Mouse (Mus musculus) hindbrain, postnatal 0 days (tissue): ENCODE data around the gene Rhbdl1. TPM values are rescaled to one million over a fixed set of nuclear protein-coding genes. Genes with fewer than 3 reads are reported as not detected.

Source experiments
- ATAC-seq: fragments of 200-750 bp; cut with Nextera tagmentation; 2 replicates; pipeline ENCODE4 v1.8.0; 2017; ENCODE audit warnings: mild to moderate bottlenecking, moderate TSS enrichment, moderate library complexity
- DNase-seq: peaks from one replicate; pipeline ENCODE4 v3.0.0-alpha.2; 2015; ENCODE audit warnings: low spot score
- H3K27ac ChIP-seq: fragments of 300-500 bp; sonication (generic); 2 replicates; pipeline ENCODE4 v1.5.1; 2014; ENCODE audit warnings: mild to moderate bottlenecking
- H3K27me3 ChIP-seq: fragments of 300-500 bp; sonication (generic); 2 replicates; pipeline ENCODE4 v1.6.1; 2014; ENCODE audit warnings: low read length, mixed read lengths; ENCODE audit not compliant: insufficient read depth
- H3K36me3 ChIP-seq: fragments of 300-500 bp; sonication (generic); 2 replicates; pipeline ENCODE4 v1.6.1; 2014; ENCODE audit warnings: low read length, mixed read lengths; ENCODE audit not compliant: insufficient read depth
- H3K4me1 ChIP-seq: fragments of 300-500 bp; sonication (generic); 2 replicates; pipeline ENCODE4 v1.6.1; 2014; ENCODE audit warnings: antibody characterized with exemption, low read length, mixed read lengths; ENCODE audit not compliant: insufficient read depth
- H3K4me2 ChIP-seq: fragments of 300-500 bp; sonication (generic); 2 replicates; pipeline ENCODE4 v1.6.1; 2014; ENCODE audit warnings: low read depth, mild to moderate bottlenecking, low read length, moderate library complexity, mixed read lengths
- H3K4me3 ChIP-seq: fragments of 300-500 bp; sonication (generic); 2 replicates; pipeline ENCODE4 v1.5.1; 2014; ENCODE audit warnings: low read length
- H3K9ac ChIP-seq: fragments of 300-500 bp; sonication (generic); replicated peaks from 2 replicates; pipeline ENCODE4 v1.6.1; 2014; ENCODE audit warnings: mild to moderate bottlenecking, low read length, moderate library complexity, mixed read lengths
- H3K9me3 ChIP-seq: fragments of 300-500 bp; sonication (generic); 2 replicates; pipeline ENCODE4 v1.6.1; 2016; ENCODE audit warnings: low read length, mixed read lengths
- CTCF ChIP-seq: IDR thresholded peaks from 2 replicates; pipeline ENCODE4 v1.5.1; 2016; ENCODE audit warnings: antibody characterized with exemption, control low read depth, low read depth
- WGBS: fragments of 180-500 bp; shearing (Covaris S2); extraction: QIAGEN DNeasy Blood & Tissue Kit; methylation state at CpG from one replicate; pipeline ENCODE4 v1.1.7; 2014; 5-methylcytosine and 5-hydroxymethylcytosine counted together
- polyA plus RNA-seq: library from polyadenylated mRNA; unstranded; fragments of >200 nt; fragmentation: Nextera tagmentation; extraction: Ambion mirVana; gene quantifications from 2 replicates; pipeline ENCODE4 v1.2.1, GENCODE M21; 2015
- total RNA-seq: library from RNA; depleted of rRNA; stranded (reverse); fragments of >200 nt; gene quantifications from 2 replicates; pipeline ENCODE4 v1.2.3, GENCODE M21; 2014

Rhbdl1 gene
- total and polyA plus RNA-seq, 2 experiments from 2014 or later = 78.6 to 135 TPM

DNA sequence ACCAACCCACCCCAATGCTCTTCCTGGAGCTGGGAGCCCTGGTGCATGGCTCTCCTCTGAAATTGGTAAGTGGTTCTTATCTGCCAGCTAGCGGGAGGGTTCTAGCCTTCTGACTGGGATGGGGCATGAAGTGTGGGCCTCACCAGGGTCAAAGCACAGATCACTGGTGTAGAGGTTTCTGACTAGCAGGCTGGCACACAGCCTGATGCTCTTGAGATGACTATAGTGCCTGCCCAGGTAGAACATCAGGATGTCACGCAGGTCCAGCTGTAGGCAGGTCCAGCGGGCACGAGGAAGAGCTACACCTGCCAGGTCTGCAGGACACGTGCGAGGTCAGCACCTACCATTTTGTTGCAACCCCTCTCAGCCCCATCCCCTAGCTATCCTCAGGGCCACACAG lies 23.1 kb upstream of the Rhbdl1 start:
- Histone ChIP-seq H3K9ac (peak overlapping the region; percentile 72), H3K9me3 (no peaks in the 10 kb centered on the region), H3K4me2 (peak overlapping the region; percentile 82), H3K36me3 (peaks cover 5% of the 10 kb centered on the region; the same call in 1 of the 2 replicates), H3K4me1 (peaks cover 11% of the 10 kb centered on the region), H3K27me3 (no peaks in the 10 kb centered on the region), H3K27ac (no peak overlapping the region), H3K4me3 (no peak overlapping the region)
- no peak for ATAC-seq
- TF ChIP-seq CTCF = no peak
- no peak for DNase-seq
- 93% methylated on average over 6 of the region's 6 CpGs for WGBS

DNA sequence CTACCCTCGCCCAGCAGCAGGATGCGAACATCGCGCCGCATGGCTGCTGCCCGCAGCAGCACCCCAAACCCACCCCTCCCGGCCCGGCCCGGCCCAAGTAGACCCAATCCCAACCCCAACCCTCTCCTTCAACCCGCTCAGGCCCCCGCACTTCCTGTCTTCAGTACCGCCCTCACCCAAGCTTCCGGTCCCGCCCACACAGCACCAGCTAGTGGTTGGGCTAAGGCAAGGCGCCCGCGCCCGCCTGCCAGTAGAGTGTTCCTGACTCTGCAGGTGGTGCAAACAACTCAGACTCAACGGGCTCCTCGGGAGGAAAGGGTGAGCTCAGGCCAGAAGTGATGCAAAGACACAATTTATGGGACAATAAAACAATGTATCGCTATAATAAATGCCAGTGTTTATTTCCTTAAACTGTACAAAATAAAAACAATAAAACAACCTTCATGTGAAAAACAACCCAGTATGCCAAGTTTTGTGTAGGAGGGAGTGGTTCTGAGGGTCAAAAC lies 7.4 kb upstream of the Rhbdl1 start, which contains the start of gene Rhot2:
Rhot2 (minus strand) TSS at position 456 of the 506 bp plus-strand sequence.
- H3K4me1 ChIP-seq = peaks cover 7% of the 10 kb centered on the region; the same call in 1 of the 2 replicates
- H3K9me3 ChIP-seq = no peaks in the 10 kb centered on the region
- WGBS = 2% methylated on average over 17 of the region's 21 CpGs
- DNase-seq (peak; percentile 96), ATAC-seq (peak; percentile 95)
- H3K4me2 ChIP-seq = peak within 1 kb of the TSS; percentile 67
- H3K36me3 ChIP-seq = peaks cover 30% of the 10 kb centered on the region
- H3K9ac ChIP-seq = peak within 1 kb of the TSS; percentile 75
- TF ChIP-seq CTCF = peak; percentile 82
- peak within 1 kb of the TSS; percentile 83 for H3K4me3 ChIP-seq
- no peaks in the 10 kb centered on the region for H3K27me3 ChIP-seq
- peak within 1 kb of the TSS; percentile 83 for H3K27ac ChIP-seq

DNA sequence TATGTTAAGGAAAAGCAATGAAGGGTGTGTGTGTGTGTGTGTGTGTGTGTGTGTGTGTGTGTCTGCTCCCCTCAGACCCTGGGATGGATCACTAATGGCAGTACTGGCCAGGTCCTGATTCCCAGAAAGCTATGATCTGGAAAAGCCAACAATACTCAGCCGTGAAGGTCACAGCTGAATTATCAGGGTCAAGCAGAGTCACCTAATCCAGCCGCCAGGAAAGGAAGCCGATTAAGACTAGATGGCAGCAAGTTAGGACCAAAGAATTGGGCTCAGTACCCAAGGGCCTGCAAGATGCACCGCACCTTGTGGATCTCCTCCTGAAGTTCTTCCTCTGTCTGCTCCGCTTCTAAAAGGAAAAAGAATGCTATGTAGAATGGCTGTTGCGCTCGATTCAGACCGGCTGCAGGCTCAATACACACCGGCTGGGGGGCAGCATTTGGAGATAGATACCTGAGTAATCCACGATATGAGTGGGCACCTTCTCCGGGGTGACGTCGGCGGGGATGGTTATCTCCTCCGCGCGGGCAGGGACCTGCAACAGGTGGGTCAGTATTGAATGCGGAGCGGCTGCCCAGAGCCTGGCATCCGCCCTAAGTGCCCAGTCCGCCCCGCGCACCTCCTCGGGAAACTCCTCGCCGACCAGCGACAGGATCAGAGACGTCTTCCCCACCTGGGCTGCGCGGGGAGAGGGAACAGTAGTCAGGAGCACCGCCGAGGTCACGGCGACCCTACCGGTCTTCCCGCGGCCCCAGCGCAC lies 6.7 kb upstream of the Rhbdl1 start:
- Histone ChIP-seq H3K36me3 (peaks cover 36% of the 10 kb centered on the region), H3K4me3 (peak overlapping the region; percentile 83), H3K9me3 (no peaks in the 10 kb centered on the region), H3K4me1 (peaks cover 7% of the 10 kb centered on the region; the same call in 1 of the 2 replicates), H3K9ac (peak overlapping the region; percentile 75), H3K27ac (peak overlapping the region; percentile 83), H3K27me3 (no peaks in the 10 kb centered on the region), H3K4me2 (peak overlapping the region; percentile 67)
- ATAC-seq (no peak), DNase-seq (peak; percentile 32)
- TF ChIP-seq CTCF = no peak
- WGBS = 3% methylated on average over 37 of the region's 38 CpGs

DNA sequence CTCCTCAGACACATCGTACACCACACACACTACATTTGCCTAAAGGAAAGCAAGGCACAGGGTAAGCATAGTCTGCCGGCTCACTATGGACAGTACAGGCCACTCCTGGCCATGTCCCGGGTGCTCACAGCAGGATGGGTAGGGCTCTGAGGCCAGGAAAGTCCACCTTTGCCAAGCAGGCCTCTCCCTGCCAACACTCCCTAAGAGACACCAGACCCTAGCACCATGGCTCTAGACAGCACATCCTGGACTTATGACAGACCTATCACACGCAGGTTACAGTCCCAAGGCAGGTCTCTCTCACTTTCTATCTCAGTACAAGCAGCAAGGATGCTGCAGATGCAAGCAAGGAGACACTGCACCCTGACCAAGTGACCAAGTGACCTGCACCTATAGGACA lies 6.0 kb upstream of the Rhbdl1 start:
- H3K4me2 ChIP-seq = peak overlapping the region; percentile 67
- no peak for ATAC-seq
- H3K27ac ChIP-seq = no peak overlapping the region
- H3K4me3 ChIP-seq = peak overlapping the region; percentile 83
- peaks cover 37% of the 10 kb centered on the region for H3K36me3 ChIP-seq
- TF ChIP-seq CTCF = no peak
- WGBS = 91% methylated on average over 4 of the region's 4 CpGs
- H3K9ac ChIP-seq = peak overlapping the region; percentile 75
- no peak for DNase-seq
- H3K9me3 ChIP-seq = no peaks in the 10 kb centered on the region
- no peaks in the 10 kb centered on the region for H3K27me3 ChIP-seq
- H3K4me1 ChIP-seq = peaks cover 7% of the 10 kb centered on the region; the same call in 1 of the 2 replicates

DNA sequence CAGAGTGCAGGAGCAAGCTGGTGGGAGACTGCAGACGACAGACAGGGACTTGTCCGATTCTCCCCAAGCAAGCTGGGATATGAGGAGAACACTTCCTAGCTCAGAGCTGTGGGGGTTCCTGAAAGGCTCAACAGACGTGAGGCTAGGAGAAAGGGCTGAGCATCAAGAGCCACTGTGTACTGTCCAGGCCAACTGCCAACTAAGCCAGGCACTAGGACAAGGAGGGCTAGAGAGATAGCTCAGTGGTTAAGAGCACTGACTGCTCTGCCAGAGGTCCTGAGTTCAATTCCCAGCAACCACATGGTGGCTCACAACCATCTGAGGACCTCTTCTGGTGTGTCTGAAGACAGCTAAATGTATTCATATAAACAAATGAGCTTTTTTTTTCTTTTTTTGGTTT lies 5.4 kb upstream of the Rhbdl1 start:
- Histone ChIP-seq H3K9me3 (no peaks in the 10 kb centered on the region), H3K27ac (no peak overlapping the region), H3K9ac (no peak overlapping the region), H3K27me3 (no peaks in the 10 kb centered on the region), H3K4me1 (peaks cover 11% of the 10 kb centered on the region), H3K4me2 (no peak overlapping the region), H3K36me3 (peaks cover 37% of the 10 kb centered on the region), H3K4me3 (no peak overlapping the region)
- TF ChIP-seq CTCF = no peak
- ATAC-seq = no peak
- DNase-seq = no peak
- 74% methylated on average over 3 of the region's 3 CpGs for WGBS

DNA sequence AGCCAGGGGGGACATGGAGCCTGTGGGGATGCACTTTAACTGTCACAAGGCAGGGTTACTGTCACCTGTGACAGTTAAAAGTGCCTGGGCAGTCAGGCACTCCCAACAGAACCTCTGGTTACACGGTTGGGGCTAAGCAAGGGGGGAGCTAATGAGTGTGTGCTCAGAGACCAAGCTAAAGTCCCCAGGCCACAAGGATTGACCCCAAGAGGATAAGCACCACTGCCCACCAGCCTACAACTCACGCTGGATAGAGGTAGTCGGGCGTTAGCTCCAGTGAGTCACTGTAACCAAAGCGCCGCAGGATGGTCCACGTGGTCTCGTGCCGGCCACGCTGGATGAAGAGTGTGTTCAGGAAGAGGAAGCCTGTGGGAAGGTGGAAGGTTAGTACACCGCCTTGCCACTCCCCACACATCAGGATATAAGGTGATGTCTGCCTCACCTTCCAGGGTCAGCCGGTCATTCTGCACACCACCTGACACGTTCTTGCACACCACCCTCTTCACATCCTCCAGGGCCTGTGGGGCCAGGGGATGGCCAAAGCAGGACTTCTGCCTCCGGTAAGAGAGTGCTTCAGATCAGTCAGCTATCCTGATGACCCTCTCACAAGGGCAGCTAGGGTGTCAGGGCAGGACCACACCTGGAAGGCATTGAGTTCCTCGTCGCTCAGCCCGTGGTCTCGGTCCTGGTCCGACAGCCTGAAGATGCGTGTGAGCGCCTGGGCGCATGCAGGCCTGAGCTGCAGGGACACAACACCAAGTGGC lies 4.2 kb upstream of the Rhbdl1 start, which contains the start of gene Gm20683:
Gm20683 (minus strand) TSS at position 647 of the 764 bp plus-strand sequence.
- Histone ChIP-seq H3K4me2 (no peak within 1 kb of the TSS), H3K4me3 (no peak within 1 kb of the TSS)
- no peak for DNase-seq

More for the DNA sequence above, 4.2 kb upstream of the Rhbdl1 start, which contains the start of gene Gm20683:
- no peak for ATAC-seq
- H3K9me3 ChIP-seq = no peaks in the 10 kb centered on the region
- no peak for TF ChIP-seq CTCF
- H3K27me3 ChIP-seq = no peaks in the 10 kb centered on the region
- H3K27ac ChIP-seq = no peak within 1 kb of the TSS
- 94% methylated on average over 22 of the region's 22 CpGs for WGBS
- H3K36me3 ChIP-seq = peaks cover 37% of the 10 kb centered on the region
- H3K4me1 ChIP-seq = peaks cover 19% of the 10 kb centered on the region
- H3K9ac ChIP-seq = no peak within 1 kb of the TSS
